Mouse (Mus musculus): ENCODE measurements around the gene Pklr.

- TF ChIP-seq POLR2A (IDR thresholded peaks at IDR 0.05; ENCODE audit: borderline replicate concordance, control insufficient read depth, low read depth, low read length) (peak; percentile 42; the same call in 1 of the 2 replicates), CTCF (IDR thresholded peaks at IDR 0.05; ENCODE audit: control insufficient read depth, insufficient read depth, low read length) (peak; percentile 14; the same call in 1 of the 2 replicates)
Measured at GRCm38 (mm10) chr3:89101812-89102494, 34.0 kb upstream of the Pklr start, which contains the start of gene Fdps.

All from bone marrow, adult 2 months (tissue).